Mouse (Mus musculus): ENCODE results near the gene Vmn1r115.
"Not testable (repeated sequence)": the region's sequence is repeated elsewhere in the genome, so short reads cannot be mapped to it uniquely, and the experiment has no call there.

The Vmn1r115 gene

DNA sequence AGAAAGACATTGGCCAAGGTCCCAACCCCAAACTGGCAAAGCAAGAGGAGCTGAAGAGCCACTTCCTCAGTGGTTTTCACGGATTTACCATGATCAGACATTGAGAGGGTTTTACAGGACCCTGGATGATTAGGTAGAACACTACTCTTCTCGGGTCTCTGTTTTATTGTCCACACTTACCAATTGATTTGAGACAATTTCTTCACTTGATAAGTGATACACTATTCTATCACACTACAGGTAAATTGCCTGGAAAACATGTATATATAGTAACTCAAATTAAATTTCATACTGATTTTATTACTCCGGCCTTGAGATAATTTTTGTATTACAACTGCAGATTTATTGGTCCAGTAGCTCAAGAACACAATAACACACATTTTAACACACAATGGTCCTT, at the start of gene Vmn1r115:
Gene Vmn1r115, minus strand, starts transcription at position 101 of the 400 bp plus-strand sequence.
- not testable (repeated sequence) for DNase-seq

DNA sequence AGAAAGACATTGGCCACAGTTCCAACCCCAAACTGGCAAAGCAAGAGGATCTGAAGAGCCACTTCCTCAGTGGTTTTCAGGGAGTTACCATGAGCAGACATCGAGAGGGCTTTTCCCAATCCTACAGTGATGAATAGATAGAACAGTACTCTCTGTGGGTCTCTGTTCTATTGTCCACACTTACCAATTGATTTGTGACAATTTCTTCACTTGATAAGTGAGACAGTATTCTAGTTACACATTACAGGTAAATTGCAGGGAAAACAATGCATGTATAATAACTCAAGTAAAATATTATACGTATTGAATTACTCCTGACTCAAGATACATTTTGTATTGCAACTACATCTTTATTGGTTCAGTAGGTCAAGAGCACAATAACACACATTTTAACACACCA, 39.2 kb upstream of the Vmn1r115 start, which contains the start of gene Vmn1r117:
Gene Vmn1r117, minus strand, starts transcription at position 101 of the 400 bp plus-strand sequence.
- not testable (repeated sequence) for DNase-seq

DNA sequence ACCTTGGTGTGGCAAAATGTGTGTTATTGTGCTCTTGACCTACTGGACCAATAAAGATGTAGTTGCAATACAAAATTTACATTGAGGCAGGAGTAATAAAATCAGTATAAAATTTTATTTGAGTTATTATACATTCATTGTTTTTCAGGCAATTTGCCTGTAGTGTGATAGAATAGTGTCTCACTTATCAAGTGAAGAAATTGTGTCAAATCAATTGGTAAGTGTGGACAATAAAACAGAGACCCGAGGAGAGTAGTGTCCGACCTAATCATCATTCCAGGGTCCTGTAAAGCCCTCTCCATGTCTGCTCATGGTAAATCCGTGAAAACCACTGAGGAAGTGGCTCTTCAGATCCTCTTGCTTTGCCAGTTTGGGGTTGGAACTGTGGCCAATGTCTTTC, 27.2 kb upstream of the Vmn1r115 start, which contains the start of gene Vmn1r116:
Gene Vmn1r116, plus strand, starts transcription at position 301 of the 400 bp plus-strand sequence.
- not testable (repeated sequence) for DNase-seq

DNA sequence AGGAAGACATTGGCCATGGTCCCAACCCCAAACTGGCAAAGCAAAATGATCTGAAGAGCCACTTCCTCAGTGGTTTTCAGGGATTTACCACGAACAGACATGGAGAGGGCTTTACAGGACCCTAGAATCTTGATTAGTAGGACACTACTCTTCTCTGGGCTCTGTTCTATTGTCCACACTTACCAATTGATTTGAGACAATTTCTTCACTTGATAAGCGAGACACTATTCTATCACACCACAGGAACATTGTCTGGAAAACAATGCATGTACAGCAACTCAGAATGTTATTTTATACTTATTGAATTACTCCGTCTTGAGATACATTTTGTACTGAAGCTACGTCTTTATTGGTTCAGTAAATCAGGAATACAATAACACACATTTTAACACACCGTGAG, 32.7 kb downstream of the Vmn1r115 start, which contains the start of gene Vmn1r114:
Gene Vmn1r114, minus strand, starts transcription at position 101 of the 400 bp plus-strand sequence.
- not testable (repeated sequence) for DNase-seq

Data from kidney, adult 18-20 months (tissue).